Mouse (Mus musculus): ENCODE measurements around the gene Prelp. TPM values are rescaled to one million over a fixed set of nuclear protein-coding genes. Genes with fewer than 3 reads are reported as not detected.

Prelp gene
- polyA plus RNA-seq, 1 experiment from 2014 or later = 0.91 TPM

DNA sequence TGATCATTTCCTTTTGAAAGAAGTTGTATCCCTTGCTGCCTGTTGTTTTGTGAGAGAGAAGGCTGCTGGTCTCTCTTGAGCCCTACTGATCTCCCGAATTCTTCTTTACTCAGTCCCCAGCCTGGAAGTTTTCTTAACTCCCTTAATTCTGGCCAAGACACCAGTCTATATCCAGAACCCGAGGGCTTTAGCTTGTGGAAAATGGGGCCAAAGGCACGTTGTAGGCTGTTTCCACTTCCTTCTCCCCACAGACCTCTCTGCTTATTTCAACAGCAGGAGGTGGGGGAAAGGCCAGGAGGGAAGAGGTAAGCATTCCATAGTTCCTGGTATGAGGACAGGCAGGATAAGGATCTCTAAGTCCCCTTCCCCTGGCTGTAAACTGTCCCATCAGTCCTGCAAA, 8.8 kb upstream of the Prelp start:
- 49% methylated on average over 3 of the region's 3 CpGs for WGBS
- Histone ChIP-seq H3K9me3 (peaks cover 2% of the 10 kb centered on the region; the same call in 1 of the 2 replicates), H3K27me3 (replicated peaks; ENCODE audit: low read depth, poor library complexity, severe bottlenecking) (no peaks in the 10 kb centered on the region), H3K27ac (replicated peaks) (no peak overlapping the region), H3K4me3 (no peak overlapping the region), H3K4me1 (peaks cover 18% of the 10 kb centered on the region), H3K36me3 (replicated peaks) (no peaks in the 10 kb centered on the region)
- DNase-seq (ENCODE audit: low spot score) = no peak

DNA sequence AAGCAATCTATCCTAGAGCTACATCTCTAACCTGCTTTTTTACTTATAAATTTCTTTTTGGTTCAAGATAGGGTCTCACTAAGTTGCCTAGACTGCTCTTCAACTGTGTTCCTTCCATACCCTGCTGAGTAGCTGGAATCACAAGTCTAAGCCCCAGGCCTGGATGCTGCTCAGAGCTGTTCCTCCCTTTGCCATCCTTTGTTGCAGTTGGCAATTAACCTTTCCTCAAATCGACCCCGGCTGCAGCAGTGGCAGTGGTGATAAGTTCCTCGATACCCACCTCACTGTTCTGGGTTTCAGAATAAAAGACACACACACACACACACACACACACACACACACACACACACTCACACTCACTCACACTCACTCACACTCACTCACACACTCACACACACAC, 4.0 kb upstream of the Prelp start:
- Histone ChIP-seq H3K9me3 (peaks cover 2% of the 10 kb centered on the region; the same call in 1 of the 2 replicates), H3K4me1 (peaks cover 25% of the 10 kb centered on the region), H3K36me3 (replicated peaks) (no peaks in the 10 kb centered on the region), H3K4me3 (no peak overlapping the region), H3K27ac (replicated peaks) (no peak overlapping the region), H3K27me3 (replicated peaks; ENCODE audit: low read depth, poor library complexity, severe bottlenecking) (peaks cover 15% of the 10 kb centered on the region)
- WGBS = 92% methylated on average over 3 of the region's 3 CpGs
- no peak for DNase-seq (ENCODE audit: low spot score)

DNA sequence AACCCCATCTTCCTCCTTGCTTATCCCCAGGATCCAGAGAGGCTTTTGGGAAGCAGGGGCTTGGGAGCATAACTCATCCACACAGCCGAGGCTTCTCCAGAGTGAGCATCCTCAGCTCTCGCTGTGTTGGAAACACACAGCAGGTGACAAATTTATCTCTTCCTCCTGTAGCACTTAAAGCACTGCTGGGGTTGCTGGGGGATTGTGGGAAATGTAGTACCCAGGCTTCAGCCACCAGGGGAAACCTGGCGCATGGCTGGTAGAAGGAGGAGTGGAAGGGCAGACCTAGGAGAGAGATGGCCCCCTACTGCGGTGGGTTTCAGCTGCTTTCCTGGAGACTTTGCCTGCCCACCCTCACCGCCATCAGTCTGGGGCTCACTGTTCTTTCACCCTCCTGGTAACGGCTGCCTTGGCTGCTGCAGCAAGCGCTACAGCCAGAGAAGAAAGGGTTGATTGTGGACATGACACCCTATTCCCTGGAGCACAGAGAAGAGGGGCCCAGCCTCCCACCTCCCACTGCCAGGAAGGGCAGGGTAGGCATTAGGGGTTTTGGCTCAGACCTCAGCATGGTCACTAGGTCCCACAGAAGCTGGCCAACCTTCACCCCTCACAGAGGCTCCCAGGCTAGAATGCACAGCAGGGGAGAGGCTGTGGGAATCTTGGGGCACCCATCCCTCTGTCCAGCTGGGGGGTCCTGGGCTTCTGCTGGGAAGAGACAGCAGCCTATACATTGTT, 3.1 kb upstream of the Prelp start:
- Histone ChIP-seq H3K27me3 (replicated peaks; ENCODE audit: low read depth, poor library complexity, severe bottlenecking) (peaks cover 25% of the 10 kb centered on the region), H3K36me3 (replicated peaks) (no peaks in the 10 kb centered on the region), H3K4me1 (peaks cover 31% of the 10 kb centered on the region), H3K9me3 (peaks cover 2% of the 10 kb centered on the region; the same call in 1 of the 2 replicates), H3K4me3 (no peak overlapping the region), H3K27ac (replicated peaks) (peak overlapping the region; percentile 55)
- WGBS = 23% methylated on average over 7 of the region's 7 CpGs
- DNase-seq (ENCODE audit: low spot score) = peak; percentile 53

DNA sequence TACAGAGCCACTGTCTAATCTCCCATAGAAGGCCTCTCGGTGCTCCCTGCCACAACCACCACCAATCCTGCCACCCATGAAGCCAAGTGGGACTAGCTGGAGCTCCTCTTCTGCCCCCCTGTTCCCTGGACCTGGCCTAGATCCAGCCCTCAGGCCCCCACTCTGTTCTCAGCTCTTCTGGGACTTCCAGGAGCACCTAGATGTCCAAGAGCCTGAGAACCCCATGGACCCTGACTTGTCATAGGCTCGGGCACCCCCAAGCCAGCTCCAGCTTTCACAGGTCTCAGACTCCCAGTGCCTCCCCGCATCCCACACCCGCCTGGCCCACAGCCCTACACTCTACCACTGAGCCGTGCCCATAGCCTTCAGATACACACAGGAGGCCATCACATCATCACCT, 1.9 kb upstream of the Prelp start:
- no peak for DNase-seq (ENCODE audit: low spot score)
- H3K9me3 ChIP-seq = peaks cover 2% of the 10 kb centered on the region; the same call in 1 of the 2 replicates
- peaks cover 37% of the 10 kb centered on the region for H3K4me1 ChIP-seq
- no peak overlapping the region for H3K27ac ChIP-seq (replicated peaks)
- peaks cover 36% of the 10 kb centered on the region for H3K27me3 ChIP-seq (replicated peaks; ENCODE audit: low read depth, poor library complexity, severe bottlenecking)
- WGBS = 92% methylated on average over 5 of the region's 5 CpGs
- no peak overlapping the region for H3K4me3 ChIP-seq
- no peaks in the 10 kb centered on the region for H3K36me3 ChIP-seq (replicated peaks)

DNA sequence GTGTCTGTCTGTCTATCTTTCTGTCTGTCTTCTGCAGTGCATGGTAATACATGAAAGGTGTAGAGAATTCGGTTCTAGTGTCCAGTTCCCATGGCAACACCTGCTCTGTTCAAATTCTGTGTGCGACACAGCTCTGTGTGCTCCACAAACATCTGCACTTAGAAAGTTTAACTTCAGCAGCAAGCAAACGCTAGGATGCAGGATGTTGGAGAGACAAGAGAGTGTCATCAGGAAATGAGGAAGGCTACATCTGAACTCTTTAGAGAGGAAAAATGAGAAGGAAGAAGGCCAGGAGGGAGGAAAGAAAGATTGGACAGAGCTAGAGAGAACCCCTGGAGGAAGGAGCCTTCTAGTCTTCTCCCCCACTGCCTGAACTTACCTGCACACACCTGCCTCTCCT, 338 bp downstream of the Prelp start:
- DNase-seq (ENCODE audit: low spot score) = no peak
- H3K4me3 ChIP-seq = no peak overlapping the region
- H3K36me3 ChIP-seq (replicated peaks) = no peaks in the 10 kb centered on the region
- peaks cover 49% of the 10 kb centered on the region for H3K27me3 ChIP-seq (replicated peaks; ENCODE audit: low read depth, poor library complexity, severe bottlenecking)
- 43% methylated on average over 3 of the region's 3 CpGs for WGBS
- H3K27ac ChIP-seq (replicated peaks) = peak overlapping the region; percentile 66
- peaks cover 53% of the 10 kb centered on the region for H3K4me1 ChIP-seq
- no peaks in the 10 kb centered on the region for H3K9me3 ChIP-seq

DNA sequence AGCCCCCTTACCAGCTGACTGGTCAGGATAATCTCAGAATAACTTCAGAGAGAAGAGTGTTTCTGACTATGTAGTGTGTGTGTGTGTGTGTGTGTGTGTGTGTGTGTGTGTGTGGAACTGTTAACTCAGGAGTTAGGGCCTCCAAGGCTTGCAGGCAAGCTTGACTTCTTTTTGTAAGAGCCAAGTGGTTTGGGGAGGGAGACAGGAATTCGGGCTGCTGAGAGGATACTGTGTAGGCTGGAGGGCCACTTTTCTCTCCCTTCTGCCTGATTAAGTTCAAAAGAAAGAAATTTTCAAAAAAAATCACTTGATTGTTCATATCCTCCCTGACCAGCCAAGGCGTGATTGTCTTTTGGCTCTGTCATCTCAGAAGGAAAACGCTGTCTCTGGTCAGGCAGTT, 813 bp downstream of the Prelp start:
- Histone ChIP-seq H3K27ac (replicated peaks) (no peak overlapping the region; the same call in 1 of the 2 replicates), H3K4me1 (peaks cover 54% of the 10 kb centered on the region), H3K9me3 (no peaks in the 10 kb centered on the region), H3K27me3 (replicated peaks; ENCODE audit: low read depth, poor library complexity, severe bottlenecking) (peaks cover 49% of the 10 kb centered on the region), H3K4me3 (no peak overlapping the region), H3K36me3 (replicated peaks) (no peaks in the 10 kb centered on the region)
- DNase-seq (ENCODE audit: low spot score) = no peak
- 50% methylated on average over 3 of the region's 3 CpGs for WGBS

DNA sequence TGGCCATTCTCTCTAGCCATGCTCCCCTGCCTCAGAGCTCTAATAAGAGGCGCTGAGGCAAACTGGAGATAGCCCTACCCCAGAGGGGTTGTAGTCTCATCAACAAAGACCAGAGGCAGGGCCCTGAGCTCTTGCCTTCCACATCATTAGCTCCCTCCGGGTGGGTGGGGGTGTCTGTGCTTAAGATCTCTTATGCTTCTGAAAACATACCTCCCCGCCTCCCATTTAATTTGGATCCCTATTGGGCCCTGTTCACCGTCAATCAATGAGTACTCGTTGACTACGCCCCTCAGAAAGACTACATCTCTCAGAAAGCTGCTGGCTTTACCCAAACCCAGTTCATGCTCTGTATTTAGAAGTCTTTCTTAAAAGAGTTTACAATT, 3.1 kb downstream of the Prelp start:
- no peak for DNase-seq (ENCODE audit: low spot score)
- H3K27ac ChIP-seq (replicated peaks) = peak overlapping the region; percentile 1; the same call in 1 of the 2 replicates
- no peak overlapping the region for H3K4me3 ChIP-seq
- H3K36me3 ChIP-seq (replicated peaks) = no peaks in the 10 kb centered on the region
- H3K9me3 ChIP-seq = no peaks in the 10 kb centered on the region
- H3K27me3 ChIP-seq (replicated peaks; ENCODE audit: low read depth, poor library complexity, severe bottlenecking) = peaks cover 49% of the 10 kb centered on the region
- 44% methylated on average over 6 of the region's 6 CpGs for WGBS
- peaks cover 46% of the 10 kb centered on the region for H3K4me1 ChIP-seq

DNA sequence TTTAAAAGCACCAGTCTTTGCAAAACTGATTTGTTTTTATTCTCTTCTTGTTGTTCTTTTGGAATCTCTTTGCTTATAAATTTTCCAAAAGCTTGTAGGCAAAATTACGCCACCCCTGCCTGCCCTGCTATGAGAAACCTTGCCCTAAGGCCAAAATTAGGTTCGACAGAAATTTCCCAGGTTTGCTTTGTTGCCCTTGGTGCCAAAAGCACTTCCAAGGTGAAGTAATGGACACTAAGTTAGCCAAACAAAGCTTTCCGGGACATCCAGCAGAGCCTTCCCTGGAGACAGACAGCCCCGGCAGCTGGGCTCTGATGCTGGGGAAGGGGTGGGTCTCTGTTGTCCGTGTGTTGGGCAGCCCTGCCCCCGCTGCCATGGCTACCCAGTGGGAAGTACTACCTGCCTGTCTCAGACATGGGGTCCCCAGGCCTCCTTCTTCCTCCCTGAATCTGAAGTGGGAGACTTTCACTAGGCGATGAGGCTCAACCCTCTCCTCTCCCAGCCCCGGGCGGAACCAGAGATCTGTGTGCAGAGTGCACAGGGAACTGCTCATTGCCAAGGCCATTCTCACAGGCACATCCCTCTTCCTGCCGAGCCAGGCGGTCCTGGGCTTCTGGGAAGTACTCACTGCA, 3.6 kb downstream of the Prelp start:
- Histone ChIP-seq H3K4me1 (peaks cover 46% of the 10 kb centered on the region), H3K27ac (replicated peaks) (peak overlapping the region; percentile 1; the same call in 1 of the 2 replicates), H3K9me3 (no peaks in the 10 kb centered on the region), H3K27me3 (replicated peaks; ENCODE audit: low read depth, poor library complexity, severe bottlenecking) (peaks cover 48% of the 10 kb centered on the region), H3K36me3 (replicated peaks) (no peaks in the 10 kb centered on the region), H3K4me3 (no peak overlapping the region)
- WGBS = 22% methylated on average over 11 of the region's 11 CpGs
- peak; percentile 47 for DNase-seq (ENCODE audit: low spot score)

DNA sequence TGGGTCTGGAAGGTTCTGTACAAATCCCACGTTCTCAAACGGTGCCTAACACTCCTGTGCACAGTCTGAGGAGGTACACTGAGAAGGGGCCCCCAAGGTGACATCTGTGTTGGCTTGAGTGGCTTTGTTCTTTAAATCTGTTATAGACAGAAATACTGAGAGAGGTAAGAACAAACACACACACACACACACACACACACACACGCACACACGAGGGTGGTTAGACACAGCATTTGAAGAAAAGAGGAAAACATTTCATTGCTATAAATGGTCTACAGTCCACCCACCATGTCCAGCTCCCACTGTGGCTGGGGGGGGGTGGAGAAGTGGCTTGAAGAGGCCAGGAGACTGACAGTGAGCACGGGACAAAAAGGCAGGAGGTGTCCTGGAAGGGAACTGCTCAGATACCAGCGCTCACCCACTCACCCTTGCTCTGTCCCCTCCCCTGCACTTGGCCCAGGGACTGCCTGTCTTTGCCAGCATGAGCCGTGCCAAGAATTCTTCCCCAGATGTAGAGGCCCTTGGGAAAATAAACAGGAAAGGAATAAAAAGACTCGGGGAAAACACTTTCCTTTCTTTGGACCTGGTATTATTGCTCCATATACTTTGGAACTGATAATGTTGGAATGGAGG, 5.4 kb downstream of the Prelp start:
- WGBS = 72% methylated on average over 8 of the region's 8 CpGs
- Histone ChIP-seq H3K27me3 (replicated peaks; ENCODE audit: low read depth, poor library complexity, severe bottlenecking) (peaks cover 40% of the 10 kb centered on the region), H3K4me3 (no peak overlapping the region), H3K36me3 (replicated peaks) (no peaks in the 10 kb centered on the region), H3K27ac (replicated peaks) (no peak overlapping the region), H3K4me1 (peaks cover 40% of the 10 kb centered on the region), H3K9me3 (no peaks in the 10 kb centered on the region)
- no peak for DNase-seq (ENCODE audit: low spot score)

DNA sequence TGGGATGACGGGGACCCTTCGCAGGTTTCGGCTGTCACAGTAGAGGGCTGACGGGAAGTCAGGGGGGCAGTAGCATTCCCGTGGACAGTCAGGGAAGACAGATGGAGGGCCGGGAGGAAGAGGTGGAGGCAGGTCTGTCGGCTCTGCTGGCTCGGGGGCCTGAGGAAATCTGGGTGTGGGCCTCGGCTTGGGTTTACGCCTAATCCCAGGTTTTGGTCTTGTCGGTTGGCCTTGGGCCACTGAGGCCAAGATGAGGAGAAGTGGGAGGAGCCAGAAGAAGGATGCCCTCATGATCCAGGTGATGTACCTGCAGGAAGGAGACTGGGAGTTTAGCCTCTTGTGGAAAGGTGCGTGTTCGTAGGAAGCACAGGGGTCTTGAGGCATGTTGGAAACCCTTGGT, 6.1 kb downstream of the Prelp start:
- Histone ChIP-seq H3K27ac (replicated peaks) (no peak overlapping the region), H3K4me3 (no peak overlapping the region), H3K4me1 (peaks cover 33% of the 10 kb centered on the region), H3K36me3 (replicated peaks) (no peaks in the 10 kb centered on the region), H3K9me3 (no peaks in the 10 kb centered on the region), H3K27me3 (replicated peaks; ENCODE audit: low read depth, poor library complexity, severe bottlenecking) (peaks cover 44% of the 10 kb centered on the region)
- 86% methylated on average over 13 of the region's 13 CpGs for WGBS
- no peak for DNase-seq (ENCODE audit: low spot score)

DNA sequence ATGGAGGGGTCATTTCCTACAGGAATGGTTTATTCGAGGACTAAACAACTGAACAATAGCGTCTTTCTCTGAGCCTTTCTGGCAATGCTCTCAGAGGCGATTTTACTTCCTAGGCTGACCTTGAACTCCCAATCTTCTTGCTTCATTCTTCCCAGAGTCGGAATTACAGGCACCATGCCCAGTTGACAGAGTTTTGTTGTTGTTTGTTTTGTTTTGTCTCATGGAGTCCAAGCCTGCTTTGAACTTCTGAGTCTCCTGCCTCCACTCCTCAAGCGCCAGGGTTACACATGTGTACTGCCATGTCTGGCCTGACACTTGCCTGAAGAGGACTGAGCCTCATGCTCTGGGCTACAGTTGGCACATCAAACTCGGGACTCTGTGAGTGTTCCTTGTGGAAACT, 8.2 kb downstream of the Prelp start:
- DNase-seq (ENCODE audit: low spot score) = no peak
- peaks cover 35% of the 10 kb centered on the region for H3K4me1 ChIP-seq
- no peaks in the 10 kb centered on the region for H3K36me3 ChIP-seq (replicated peaks)
- no peaks in the 10 kb centered on the region for H3K9me3 ChIP-seq
- H3K27me3 ChIP-seq (replicated peaks; ENCODE audit: low read depth, poor library complexity, severe bottlenecking) = peaks cover 44% of the 10 kb centered on the region
- WGBS = 74% methylated on average over 6 of the region's 6 CpGs
- no peak overlapping the region for H3K27ac ChIP-seq (replicated peaks)
- H3K4me3 ChIP-seq = no peak overlapping the region

DNA sequence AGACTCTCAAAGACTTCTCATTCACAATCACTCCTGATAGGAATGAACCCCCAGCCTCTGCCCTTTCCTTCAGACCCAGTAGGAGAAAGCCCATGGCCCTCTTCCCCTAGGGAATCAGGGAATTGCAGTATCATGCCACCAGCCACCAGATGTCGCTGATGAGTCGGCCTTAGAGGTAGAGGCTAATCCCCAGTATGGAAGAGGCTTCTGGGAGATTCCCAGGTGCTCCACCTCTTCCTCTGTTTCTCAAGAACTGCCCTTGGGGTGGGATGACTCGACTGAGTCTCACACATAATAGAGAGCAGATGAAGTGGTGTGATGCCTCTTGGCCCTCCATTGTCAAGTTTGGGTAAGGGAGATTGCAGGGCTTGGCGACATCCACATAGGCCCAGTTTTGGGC, 9.8 kb downstream of the Prelp start:
- H3K9me3 ChIP-seq = no peaks in the 10 kb centered on the region
- H3K4me3 ChIP-seq = no peak overlapping the region
- H3K36me3 ChIP-seq (replicated peaks) = no peaks in the 10 kb centered on the region
- H3K27me3 ChIP-seq (replicated peaks; ENCODE audit: low read depth, poor library complexity, severe bottlenecking) = peaks cover 50% of the 10 kb centered on the region
- WGBS = 28% methylated on average over 4 of the region's 4 CpGs
- peaks cover 40% of the 10 kb centered on the region for H3K4me1 ChIP-seq
- peak; percentile 75 for DNase-seq (ENCODE audit: low spot score)
- H3K27ac ChIP-seq (replicated peaks) = no peak overlapping the region

DNA sequence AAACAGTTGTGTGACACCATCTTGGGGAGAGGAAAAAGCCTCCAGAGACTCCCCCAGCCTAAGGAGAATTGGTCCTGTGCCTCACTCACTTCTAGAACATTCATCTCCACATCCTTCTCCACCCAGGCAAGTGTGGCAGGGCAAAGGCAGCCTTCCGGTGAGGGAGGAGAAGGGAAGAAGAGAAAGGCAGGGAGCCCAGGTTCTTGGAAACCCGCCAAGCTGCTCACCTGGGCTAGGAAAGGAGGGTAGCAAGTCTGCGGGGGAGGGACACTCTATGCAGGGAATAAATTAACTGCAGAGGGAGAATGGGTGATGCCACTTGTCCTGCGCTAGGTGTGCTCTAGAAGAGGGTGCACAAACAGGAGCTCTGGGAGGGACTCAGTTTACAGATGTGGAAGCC, 10.2 kb downstream of the Prelp start:
- WGBS = 64% methylated on average over 4 of the region's 4 CpGs
- no peak overlapping the region for H3K27ac ChIP-seq (replicated peaks)
- H3K27me3 ChIP-seq (replicated peaks; ENCODE audit: low read depth, poor library complexity, severe bottlenecking) = peaks cover 52% of the 10 kb centered on the region
- no peaks in the 10 kb centered on the region for H3K9me3 ChIP-seq
- no peak for DNase-seq (ENCODE audit: low spot score)
- no peak overlapping the region for H3K4me3 ChIP-seq
- H3K36me3 ChIP-seq (replicated peaks) = no peaks in the 10 kb centered on the region
- peaks cover 41% of the 10 kb centered on the region for H3K4me1 ChIP-seq
